Mouse (Mus musculus) erythroblast, embryonic 14.5 days (primary cell): ENCODE data around the gene Cfap99. TPM values are rescaled to one million over a fixed set of nuclear protein-coding genes. Genes with fewer than 3 reads are reported as not detected.
A peak's percentile ranks its signal among the peaks of the same experiment; 100 is the strongest.

ENCODE experiments used
- H3K27me3 ChIP-seq: 2 replicates; pipeline ENCODE4 v1.6.1; 2012; ENCODE audit warnings: inconsistent platforms; ENCODE audit not compliant: control insufficient read depth
- H3K36me3 ChIP-seq: 2 replicates; pipeline ENCODE4 v1.6.1; 2012; ENCODE audit warnings: mild to moderate bottlenecking, inconsistent platforms; ENCODE audit not compliant: control insufficient read depth
- H3K4me1 ChIP-seq: 2 replicates; pipeline ENCODE4 v1.6.1; 2012; ENCODE audit warnings: inconsistent platforms; ENCODE audit not compliant: control insufficient read depth
- H3K4me3 ChIP-seq: replicated peaks from 2 replicates; pipeline ENCODE3; 2012; ENCODE audit warnings: moderate library complexity, mild to moderate bottlenecking, inconsistent platforms
- H3K9me3 ChIP-seq: 2 replicates; pipeline ENCODE4 v1.6.1; 2012; ENCODE audit warnings: low read length, inconsistent platforms, mixed read lengths; ENCODE audit not compliant: control insufficient read depth
- GATA1 ChIP-seq: IDR thresholded peaks from 2 replicates; pipeline ENCODE4 v1.6.1; 2012; ENCODE audit warnings: low read length, inconsistent platforms, mixed read lengths
- TAL1 ChIP-seq: IDR thresholded peaks from 3 replicates; pipeline ENCODE4 v1.6.1; 2012; ENCODE audit warnings: low read length, inconsistent platforms, mixed read lengths
- polyA plus RNA-seq: library from polyadenylated mRNA; stranded (reverse); fragments of >175 nt; gene quantifications from 2 replicates; pipeline ENCODE4 v1.2.3, GENCODE M21; 2012

Cfap99 gene
- polyA plus RNA-seq, 1 experiment, result not detected

GRCm38 (mm10) chr5:34336097-34336774 lies 47.8 kb downstream of the Cfap99 start, which contains the start of gene Rnf4:
Gene Rnf4 (plus strand): TSS chr5:34336289.
- Histone ChIP-seq H3K4me3 (peak within 1 kb of the TSS; percentile 73), H3K27me3 (no peaks in the 10 kb centered on the region), H3K36me3 (peaks cover 32% of the 10 kb centered on the region), H3K4me1 (peaks cover 39% of the 10 kb centered on the region), H3K9me3 (no peaks in the 10 kb centered on the region)
- TF ChIP-seq GATA1, result no peak
- TF ChIP-seq TAL1, result no peak

DNA sequence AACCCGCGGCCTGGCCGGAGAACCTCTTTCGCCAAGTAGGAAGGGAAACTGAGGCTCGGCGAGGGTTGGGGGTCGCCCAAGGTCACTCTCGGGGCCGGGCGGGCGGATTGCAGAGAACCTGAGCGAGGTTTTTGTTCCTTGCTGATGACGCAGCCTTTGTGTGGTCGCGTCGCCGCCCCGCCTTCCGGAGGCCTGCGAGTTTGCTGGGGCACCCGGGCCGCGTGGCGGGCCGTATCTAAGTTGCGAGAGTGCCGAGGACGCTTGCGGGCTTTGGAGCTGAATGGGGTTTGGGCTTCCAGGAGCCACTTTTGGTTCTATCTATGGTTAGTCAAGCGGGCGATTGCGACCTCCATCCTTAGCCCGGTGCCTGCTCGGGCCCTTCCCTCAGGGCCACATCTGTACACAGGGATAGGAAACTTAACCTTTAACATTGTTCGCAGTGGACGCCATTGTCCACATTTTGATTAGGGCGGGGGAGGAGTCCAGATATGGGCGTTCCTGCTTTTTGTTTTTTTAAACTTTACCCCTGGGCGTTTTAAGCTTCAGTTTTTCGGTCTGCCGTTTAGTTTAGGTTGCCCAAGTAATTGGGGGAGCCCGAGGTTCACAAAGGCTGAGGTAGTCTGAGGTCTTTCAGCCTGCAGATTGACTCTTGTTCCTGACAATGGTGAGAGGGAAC lies 48.5 kb downstream of the Cfap99 start:
- peaks cover 38% of the 10 kb centered on the region for H3K36me3 ChIP-seq
- H3K9me3 ChIP-seq, result no peaks in the 10 kb centered on the region
- no peak for TF ChIP-seq GATA1
- no peak for TF ChIP-seq TAL1
- no peaks in the 10 kb centered on the region for H3K27me3 ChIP-seq
- H3K4me3 ChIP-seq, result peak overlapping the region; percentile 73
- H3K4me1 ChIP-seq, result peaks cover 39% of the 10 kb centered on the region

GRCm38 (mm10) chr5:34340246-34340645 lies 51.8 kb downstream of the Cfap99 start:
- Histone ChIP-seq H3K4me1 (peaks cover 34% of the 10 kb centered on the region), H3K4me3 (no peak overlapping the region), H3K9me3 (no peaks in the 10 kb centered on the region), H3K27me3 (no peaks in the 10 kb centered on the region), H3K36me3 (peaks cover 71% of the 10 kb centered on the region)
- TF ChIP-seq GATA1, result no peak
- TF ChIP-seq TAL1, result no peak

GRCm38 (mm10) chr5:34352084-34352631 lies 63.8 kb downstream of the Cfap99 start:
- TF ChIP-seq TAL1 (no peak), GATA1 (no peak)
- Histone ChIP-seq H3K36me3 (peaks cover 100% of the 10 kb centered on the region), H3K4me1 (no peaks in the 10 kb centered on the region), H3K9me3 (no peaks in the 10 kb centered on the region), H3K4me3 (no peak overlapping the region), H3K27me3 (no peaks in the 10 kb centered on the region)

- TF ChIP-seq TAL1, result no peak
- TF ChIP-seq GATA1, result no peak
- no peaks in the 10 kb centered on the region for H3K4me1 ChIP-seq
- no peaks in the 10 kb centered on the region for H3K27me3 ChIP-seq
- no peaks in the 10 kb centered on the region for H3K9me3 ChIP-seq
- no peak overlapping the region for H3K4me3 ChIP-seq
- H3K36me3 ChIP-seq, result peaks cover 88% of the 10 kb centered on the region
Observed at GRCm38 (mm10) chr5:34360261-34360660, 71.9 kb downstream of the Cfap99 start.

DNA sequence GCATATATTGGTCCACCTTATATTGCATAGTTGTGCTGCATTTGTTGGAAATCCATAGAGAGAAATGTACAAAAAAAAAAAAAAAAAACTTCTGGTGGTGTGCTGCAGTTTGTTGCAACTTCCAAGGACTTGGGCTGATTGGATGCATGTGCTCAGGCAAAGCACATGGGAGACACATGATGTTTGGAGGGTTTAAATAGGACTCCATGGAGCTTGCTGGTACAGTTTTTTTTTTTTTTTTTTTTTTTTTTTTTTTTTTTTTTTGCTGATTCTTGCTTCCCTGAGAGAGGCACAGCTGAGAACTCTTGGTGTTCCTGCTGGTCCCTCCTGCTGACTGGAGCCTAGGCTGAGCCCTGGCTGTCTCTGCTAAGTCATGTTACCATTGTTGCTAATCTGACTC lies 74.7 kb downstream of the Cfap99 start:
- Histone ChIP-seq H3K36me3 (peaks cover 63% of the 10 kb centered on the region), H3K9me3 (no peaks in the 10 kb centered on the region), H3K27me3 (no peaks in the 10 kb centered on the region), H3K4me1 (no peaks in the 10 kb centered on the region), H3K4me3 (no peak overlapping the region)
- no peak for TF ChIP-seq TAL1
- no peak for TF ChIP-seq GATA1

DNA sequence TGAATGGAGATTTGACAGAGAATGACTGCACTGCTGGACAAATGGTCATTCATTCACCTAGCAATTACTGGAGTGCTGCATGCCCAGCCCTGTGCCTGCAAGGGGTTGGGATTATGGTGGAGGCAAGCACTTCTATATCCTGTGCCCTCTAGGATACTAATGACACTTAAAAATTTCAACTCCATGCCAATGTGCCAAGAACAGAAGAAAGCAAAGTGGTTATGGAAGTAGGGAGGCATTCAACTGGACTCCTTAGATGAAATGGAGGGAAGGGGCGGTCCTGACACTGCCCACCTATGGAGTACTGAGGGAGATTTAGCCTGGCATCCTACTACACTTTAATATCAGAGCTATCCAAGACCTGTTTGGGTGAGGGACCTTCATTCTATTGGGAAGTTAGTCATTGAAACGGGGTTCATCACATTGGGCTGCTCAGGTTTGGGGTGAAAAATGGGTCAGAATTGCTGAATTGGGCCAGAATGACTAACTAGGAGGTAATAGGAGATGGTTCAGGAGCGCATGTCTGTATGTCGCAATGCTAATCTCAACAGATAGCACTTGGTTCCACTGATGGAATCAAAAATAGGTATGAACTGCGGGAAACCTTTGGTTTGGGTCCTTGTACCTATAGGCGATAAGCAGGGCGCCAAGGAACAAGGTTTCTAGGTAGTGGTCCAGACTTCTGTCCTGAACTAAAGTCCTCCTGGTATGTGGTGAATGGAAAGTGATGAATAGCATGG lies 80.3 kb downstream of the Cfap99 start:
- Histone ChIP-seq H3K27me3 (no peaks in the 10 kb centered on the region), H3K36me3 (peaks cover 19% of the 10 kb centered on the region), H3K4me1 (peaks cover 35% of the 10 kb centered on the region), H3K4me3 (peak overlapping the region; percentile 88), H3K9me3 (no peaks in the 10 kb centered on the region)
- TF ChIP-seq TAL1 (no peak), GATA1 (no peak)

DNA sequence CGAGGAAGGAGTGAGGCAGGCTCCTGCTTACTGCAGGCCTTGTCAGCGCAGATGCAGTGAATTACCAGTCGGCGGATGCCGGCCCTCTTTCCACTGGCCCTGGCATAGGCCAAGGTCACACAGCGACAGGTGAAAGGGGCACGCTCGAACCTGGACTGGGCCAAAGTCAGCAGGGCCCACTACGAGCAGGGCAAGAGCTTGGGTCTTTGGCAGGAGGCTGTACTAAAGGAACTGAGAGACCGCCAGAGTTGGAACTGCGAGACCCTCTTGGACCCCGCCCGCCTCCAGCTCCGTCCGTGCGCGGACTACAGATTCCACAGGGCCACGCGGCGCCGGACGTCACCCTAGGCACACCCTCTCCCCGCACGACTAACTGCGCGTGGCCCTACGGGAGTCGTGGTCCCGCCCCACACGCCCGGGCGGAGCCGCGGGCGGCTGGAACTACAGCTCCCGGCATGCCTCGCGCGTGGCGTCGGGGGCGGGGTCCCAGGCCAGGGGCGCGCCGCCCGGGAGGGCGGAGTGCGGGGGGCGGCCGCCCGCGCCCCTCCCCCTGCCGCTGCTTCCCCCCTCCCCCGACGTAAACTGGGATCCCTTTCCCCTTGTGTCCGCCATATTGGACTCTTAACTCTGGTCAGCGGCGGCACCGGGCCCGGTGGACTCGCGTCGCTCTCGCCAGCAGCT lies 81.1 kb downstream of the Cfap99 start, which contains the start of gene Fam193a:
Gene Fam193a, plus strand, starts transcription at position 593 of the 681 bp plus-strand sequence.
- Histone ChIP-seq H3K27me3 (no peaks in the 10 kb centered on the region), H3K4me1 (peaks cover 37% of the 10 kb centered on the region), H3K36me3 (peaks cover 15% of the 10 kb centered on the region), H3K9me3 (no peaks in the 10 kb centered on the region), H3K4me3 (peak within 1 kb of the TSS; percentile 88)
- TF ChIP-seq GATA1, result no peak
- no peak for TF ChIP-seq TAL1
